Mouse (Mus musculus): ENCODE results near the gene 2310030G06Rik.

The 2310030G06Rik gene

GRCm38 (mm10) chr9:50698418-50699409 is 47.6 kb downstream of the 2310030G06Rik start:
- peak; percentile 67 for DNase-seq

- DNase-seq: peak; percentile 57
These were observed 48.7 kb downstream of the 2310030G06Rik start for GRCm38 (mm10) chr9:50697706-50698041.

GRCm38 (mm10) chr9:50696851-50697705 is 49.3 kb downstream of the 2310030G06Rik start:
- DNase-seq: no peak

DNA sequence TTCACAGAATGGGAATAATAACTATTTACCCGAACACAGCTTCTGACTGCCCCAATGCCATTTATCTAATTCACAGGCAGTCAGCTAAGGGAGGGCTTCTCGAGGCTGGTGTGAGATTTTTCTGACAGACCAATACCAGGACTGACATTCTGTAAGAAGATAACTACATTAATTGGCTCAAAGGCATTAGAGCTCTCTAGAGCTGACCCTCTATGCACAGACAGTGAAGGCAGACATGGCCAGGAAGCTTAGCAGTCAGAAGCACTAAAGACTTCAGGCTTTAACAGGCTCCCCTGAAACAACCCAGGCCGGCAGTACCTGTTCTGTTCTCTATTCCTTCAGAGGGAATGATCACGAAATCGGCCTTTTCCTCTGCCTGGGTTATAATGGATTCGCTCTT is 51.2 kb downstream of the 2310030G06Rik start:
- no peak for DNase-seq

DNA sequence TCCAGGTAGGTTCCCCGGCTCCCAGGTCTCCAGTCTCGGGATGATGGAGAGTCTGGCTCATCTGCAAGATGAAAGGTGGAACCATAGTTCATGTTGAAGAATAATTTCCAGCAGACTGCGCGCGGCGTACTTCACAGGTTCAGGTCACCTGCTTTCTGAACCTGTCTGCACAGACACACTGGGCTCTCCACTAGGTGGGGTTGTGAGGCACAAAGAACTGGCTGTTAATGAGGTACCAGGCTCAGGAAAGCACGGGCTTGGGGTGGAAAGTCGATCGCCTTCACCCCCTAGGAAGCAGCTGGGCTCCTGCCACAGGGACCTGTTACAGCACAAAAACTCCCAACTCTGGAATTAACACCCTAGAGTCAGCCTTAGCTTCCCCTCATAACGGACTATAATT is 52.7 kb downstream of the 2310030G06Rik start:
- peak; percentile 80 for DNase-seq

DNA sequence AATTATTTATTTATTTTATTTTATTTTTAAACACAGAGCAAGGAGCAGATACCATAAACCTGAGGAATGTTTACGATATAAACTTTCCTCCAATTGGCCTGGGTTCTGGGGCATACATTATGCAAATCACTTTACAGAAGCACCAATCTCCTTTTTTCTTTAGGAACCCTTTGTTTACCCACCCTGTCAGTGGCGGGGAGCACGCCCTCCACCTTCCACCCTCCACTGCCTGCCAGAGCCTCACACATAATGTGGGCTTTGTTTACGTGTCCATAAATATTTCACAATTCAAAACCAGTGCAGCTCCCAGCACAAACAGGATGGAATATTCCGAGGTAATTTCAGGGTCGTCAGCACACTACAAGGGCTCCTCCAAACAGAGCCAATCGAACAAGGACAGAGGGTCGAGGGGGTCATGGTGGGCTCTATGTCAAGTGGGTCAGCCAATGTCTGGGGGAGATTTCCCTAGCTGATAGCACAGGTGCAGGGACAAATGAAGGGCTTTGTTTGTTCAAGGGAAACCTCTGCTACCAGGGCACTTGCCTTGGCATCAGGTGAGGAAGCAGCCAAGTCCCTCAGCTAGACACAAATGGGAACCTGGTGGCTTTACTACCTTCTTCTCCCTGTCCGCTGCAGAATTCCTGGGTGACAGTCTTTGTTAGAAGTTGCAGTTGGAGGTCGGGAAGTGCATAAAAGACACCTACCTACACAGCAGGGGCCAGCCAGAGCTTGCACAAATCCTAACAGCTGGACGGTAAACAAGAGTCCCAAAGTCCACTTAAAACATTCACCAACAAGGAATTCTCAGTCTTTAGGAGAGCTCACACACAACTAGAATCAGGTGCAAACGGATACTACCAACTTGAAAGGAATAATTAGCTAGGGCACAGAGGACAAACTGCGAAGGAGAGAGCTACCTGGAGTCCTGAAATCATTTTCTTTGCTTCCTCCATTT is 53.4 kb downstream of the 2310030G06Rik start:
- DNase-seq: no peak

Measured in thymus, postnatal 4 days (tissue).